Mouse (Mus musculus): ENCODE measurements around the gene Gm17660.

Gene Gm17660

DNA sequence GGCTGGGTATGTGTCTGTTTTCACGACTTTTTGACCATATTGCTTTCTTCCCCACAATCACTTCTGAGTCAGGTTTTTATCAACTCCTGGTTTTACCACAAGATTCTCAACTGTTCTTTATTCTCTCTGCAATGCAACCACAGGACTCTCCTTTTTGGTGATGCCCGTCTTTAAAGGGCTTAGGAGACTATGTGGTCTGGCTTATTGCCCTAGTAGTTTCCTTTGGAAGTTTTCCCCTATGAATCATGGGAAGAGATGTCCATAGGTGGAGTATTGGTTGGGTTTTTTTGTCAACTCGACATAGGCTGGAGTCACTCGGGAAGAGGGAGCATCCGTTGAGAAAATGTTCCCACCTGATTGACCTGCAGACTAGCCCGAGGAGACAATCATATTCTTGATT lies 3.3 kb upstream of the Gm17660 start:
- DNase-seq: no peak

DNA sequence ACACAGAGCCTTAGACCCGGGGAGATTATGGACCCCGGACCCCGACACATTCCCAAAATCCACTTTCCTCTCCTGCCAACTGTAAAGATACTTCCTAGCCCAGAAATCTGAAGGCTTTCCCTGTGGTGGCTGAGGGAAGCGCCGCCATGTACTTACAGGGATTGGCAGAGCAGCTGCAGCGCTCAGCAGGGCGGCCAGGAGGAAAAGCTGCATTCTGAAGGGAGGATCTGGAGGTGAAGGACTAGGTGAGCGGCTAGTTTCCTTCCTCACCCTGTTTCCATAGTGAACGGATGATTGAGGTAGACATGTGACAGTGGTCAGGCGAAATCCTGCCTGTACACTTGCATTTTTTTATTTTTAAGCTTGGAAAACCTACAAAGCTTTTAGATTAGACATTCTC lies 1.0 kb downstream of the Gm17660 start:
- peak; percentile 22 to 28 for DNase-seq

DNA sequence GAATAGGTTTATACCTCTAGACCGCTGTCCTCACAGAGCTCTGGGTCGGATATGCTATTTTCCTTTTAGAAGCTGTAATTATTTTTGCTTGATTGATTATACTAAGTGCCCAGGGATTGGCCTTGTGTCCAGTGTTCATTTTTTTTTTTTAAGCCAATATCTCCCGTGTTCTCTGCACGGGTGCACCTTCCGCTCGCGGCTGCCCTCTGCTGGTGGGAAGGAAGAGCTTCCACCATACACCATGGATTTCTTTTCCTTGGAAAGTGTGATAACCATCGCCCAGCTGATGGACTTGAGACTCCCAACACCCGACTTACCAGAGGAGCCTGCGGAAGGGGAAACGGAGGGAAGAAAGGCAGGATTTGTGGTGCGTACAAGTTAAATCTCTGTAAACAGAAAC lies 3.0 kb downstream of the Gm17660 start:
- peak; percentile 64 to 79 for DNase-seq

DNA sequence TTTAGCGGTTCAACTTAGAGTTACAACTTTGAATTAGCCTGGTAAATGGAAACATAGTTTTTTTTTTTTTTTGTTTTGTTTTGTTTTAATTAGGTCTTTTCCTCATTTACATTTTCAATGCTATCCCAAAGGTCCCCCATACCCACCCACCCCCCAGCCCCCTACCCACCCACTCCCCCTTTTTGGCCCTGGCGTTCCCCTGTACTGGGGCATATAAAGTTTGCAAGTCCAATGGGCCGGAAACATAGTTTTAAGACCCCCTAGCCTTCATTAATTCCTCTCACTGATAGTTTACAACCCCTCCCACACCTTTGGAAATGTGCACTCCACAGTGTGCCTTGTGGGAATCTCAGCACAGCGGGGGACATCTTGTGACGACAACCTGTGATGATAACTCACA lies 3.8 kb downstream of the Gm17660 start:
- DNase-seq: no peak

DNA sequence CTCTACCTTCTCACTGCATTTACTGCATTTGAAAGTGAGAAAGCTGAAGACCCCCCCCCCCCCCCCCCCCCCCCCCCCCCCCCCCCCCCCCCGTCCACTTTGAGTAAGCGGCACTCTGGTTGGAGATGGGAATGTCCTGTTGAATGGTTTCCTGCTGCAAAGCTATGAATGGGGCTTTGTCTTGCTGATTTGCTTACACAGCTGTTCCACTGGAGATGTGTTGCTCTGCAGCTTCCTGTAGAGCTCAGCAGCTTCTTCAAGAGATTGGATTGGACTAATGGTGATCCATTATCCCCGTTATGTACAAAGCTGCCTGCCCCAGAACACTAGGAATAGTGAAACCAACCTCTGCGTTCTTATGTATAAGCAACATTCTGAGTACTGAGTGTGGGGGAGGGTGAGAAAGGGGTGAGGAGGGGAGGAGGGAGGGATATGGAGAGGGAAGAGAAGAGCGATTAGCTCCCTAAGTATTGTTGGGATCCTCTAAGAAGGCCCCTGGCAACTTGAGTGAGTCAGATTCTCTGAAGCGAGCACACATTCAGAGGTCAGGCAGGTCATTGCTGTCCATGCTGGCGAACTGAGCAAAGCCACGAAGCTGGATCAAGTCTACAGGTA lies 5.0 kb downstream of the Gm17660 start:
- no peak for DNase-seq

DNA sequence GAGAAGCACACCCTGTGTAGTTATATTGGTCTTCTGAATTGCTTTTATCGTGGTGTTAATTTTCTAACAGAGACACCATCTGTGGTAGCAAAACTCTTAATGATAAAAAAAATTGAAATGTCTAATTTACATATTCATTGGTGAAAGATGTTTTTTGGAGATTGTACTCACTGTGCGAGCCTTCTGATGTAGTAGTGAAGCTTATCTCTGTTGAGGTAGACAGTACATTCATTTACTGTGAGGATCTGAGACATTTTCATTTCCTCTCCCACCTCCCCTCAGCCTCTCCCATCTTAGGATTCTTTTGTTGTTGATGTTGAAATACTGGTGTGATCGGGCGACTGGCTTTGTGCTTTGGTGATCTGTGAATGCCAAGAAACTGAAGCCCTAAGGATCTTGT lies 6.4 kb downstream of the Gm17660 start:
- no peak for DNase-seq

DNA sequence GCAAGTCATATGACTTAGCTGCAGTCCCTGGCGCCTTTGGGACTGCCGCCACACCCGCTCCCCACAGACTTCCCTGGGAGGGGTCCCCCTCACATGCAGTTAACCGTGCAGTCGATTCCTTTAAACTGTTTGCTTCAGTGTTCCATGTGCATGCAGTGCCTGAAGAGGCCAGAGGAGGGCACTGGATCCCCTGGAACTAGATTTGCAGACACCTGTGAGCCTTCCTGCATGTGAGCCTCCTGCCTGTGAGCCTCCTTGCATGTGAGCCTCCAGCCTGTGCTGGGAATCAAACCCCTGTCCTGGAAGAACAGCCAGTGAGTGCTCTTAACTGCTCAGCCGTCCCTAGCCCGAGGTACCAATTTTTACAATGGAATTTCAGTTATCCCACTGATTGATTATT lies 8.7 kb downstream of the Gm17660 start:
- no peak for DNase-seq

DNA sequence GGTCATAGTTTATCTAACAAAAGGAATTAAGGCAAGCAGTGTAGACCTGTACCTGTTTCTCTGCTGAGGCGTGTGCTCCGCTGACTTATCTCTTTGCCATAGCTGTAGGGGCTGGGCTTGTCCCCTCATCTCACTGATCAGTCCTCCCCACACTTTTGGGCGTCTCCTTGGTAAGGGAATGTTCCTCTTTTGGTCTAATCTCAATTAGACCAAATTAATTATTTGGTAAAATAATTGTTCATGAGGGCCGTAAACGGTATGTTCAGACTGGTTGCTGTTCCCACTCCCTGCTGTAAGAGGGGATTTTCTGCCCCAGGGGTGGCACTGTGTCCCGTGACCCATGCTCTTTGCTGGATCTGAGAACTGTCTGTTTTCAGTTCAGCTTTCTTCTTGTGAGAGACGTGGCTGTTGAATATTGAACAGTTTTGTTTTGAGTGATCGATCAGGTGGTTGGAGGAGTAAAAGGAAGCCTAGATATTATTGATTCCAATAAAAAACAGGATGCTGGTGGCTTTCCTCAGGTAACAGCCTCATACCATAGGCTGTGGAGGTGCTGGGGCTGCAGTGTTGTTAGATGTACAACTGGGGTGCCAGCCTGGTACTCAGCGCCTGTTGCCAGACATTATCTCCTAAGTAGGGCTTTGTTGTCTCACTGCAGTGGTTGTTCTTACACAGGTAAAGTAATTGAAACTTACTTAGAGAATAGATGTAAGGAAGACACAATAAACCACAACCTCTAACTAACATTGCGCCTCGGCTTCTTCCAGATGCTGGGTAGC lies 14.4 kb downstream of the Gm17660 start:
- no peak for DNase-seq

DNA sequence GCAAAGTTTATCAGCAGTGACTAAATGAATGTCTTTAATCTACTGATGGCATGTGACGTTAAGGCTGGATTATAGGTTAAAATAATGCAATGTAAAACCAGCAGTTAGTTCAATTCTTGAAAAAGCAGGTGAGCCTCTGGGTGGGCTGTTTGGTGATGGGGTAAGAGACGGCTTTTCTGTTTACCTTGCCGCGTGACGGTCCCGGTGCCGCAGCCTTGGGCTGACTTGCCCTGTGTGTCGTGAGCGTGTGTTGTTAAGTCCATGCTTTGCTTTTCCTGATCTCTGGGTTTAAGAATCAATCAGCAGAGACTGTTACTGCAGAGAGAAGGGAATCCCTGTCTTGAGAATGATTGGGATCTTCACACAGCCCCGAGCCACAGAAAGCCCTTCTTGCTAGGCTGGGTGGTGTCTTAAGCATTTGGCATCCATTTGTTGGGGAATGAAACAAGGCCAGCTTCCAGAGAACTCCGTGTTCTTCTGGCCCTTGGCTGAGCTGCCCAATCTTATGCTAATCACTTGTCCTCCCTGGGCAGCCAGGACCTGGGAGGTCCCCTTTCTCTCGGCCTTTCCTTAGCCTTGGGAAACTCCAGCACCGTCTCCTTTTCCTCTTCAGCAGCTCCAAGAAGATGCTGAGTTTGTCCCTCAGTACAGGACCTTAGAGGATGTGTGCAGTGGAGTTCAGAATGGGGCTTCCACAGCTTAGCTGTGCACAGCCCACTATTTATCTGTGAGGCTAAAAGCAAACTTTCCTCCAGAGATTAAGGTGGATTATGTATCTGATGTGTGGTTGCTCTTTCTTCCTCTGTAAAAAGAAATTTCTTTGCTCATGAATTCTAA lies 15.3 kb downstream of the Gm17660 start:
- peak in 1 of 2 experiments; percentile 7 for DNase-seq

DNA sequence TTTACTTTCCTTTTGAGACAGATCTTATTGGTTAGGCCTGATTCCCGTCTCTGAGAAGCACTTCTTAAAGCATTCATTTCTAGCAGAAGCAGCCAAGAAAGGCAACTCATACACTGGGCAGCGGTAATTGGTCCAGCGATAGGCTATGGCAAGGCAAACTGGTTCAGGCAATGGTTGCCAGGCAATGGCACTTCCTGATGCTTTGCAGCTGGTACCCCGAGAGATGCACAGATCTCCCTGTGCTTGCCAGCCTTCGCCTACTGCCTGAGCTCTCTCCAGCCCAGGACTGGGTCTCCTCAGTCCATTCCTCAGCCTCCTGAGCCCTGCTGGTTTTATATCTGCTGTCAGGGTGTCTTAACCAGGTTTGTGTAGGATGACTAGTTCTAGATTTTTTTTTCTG lies 17.0 kb downstream of the Gm17660 start:
- no peak for DNase-seq

DNA sequence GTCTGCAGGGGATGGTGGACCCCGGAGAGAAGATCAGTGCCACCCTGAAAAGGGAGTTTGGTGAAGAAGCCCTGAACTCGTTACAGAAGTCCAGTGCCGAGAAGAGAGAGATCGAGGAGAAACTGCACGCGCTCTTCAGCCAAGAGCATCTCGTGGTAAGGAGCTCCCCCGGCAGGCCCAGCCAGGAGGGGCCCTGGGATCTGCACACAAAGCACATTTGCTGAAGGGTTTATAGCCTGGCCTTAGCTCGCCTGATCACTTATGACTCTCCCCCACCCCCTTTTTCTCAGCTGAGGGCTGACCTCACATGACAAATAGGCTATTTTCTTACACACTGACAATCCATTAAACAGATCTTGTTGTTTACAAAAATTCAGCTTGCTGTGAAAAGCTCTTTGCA lies 17.8 kb downstream of the Gm17660 start:
- no peak for DNase-seq

DNA sequence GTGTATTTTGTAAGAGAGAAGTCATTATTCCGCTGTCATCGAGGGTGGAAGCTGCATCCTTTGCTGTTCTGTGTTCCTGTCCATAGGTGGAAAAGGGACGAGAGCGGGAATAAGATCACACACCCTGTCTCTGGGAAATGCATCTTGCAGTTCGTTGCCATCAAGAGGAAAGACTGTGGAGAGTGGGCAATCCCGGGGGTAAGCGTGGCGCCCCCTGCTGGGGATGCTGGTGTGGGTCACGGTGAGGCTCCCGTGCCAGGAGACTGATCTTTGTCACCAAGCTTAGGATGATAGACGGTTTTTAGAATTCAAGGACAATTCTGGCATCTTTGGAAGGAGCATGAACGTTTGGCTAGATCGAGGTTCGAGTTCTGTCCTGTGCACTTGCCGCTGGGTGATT lies 19.4 kb downstream of the Gm17660 start:
- DNase-seq: peak; percentile 33 to 53

DNA sequence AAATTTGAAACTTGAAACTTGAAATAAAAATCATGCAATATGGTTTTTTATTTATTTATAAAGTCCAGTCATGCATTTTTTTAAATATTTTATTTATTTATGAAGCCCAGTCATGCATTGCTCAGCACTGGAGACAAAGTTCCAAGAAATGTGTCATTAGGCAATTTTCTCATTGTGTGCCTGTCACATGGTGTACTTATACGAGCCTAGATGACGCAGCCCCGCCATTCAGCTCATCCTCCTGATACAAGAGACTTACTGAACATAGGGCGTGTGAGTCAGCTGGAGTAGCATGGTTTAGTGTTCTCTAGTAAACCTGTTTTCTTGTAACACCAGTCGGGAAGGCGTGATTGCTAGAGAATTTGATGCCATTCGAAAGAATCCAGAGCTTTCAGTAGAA lies 21.1 kb downstream of the Gm17660 start:
- DNase-seq: no peak

DNA sequence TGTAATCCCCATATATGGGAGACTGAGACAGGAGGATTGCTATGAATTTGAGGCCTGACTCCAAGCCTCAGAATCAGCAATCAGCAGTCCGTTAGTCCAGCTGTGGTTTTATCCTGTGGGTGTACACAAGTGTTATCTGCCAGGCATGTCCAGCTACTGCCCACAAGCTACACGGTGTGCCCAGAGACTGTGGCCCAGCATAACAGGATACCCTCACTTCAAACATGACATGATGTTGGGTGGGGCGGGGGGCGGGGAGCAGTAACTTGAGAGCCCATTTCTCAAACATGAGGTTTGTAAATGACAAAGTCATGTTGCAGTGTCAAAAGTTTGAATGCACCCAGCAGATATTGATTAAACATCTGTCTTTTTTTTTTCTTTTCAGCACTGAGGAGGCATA lies 21.6 kb downstream of the Gm17660 start:
- DNase-seq: no peak

DNA sequence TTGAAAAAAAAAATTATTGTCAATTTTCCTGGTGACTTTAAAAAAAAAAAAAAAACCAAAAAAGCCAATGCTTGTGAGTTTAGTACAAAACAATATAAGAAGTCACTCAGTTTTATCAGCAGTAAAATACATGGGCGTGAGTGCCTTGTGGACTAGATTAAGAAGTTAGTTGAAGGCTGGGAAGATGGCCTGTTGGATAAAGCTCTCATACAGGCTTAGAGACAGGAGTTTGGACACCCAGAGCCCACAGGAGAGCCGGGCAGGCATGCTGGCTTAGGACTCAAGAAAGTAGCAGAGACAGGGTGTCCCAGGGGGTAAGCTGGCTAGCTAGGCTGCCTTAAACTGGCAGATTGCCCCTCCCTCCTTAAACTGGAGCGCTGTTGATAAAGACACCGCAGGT lies 22.5 kb downstream of the Gm17660 start:
- DNase-seq: no peak

DNA sequence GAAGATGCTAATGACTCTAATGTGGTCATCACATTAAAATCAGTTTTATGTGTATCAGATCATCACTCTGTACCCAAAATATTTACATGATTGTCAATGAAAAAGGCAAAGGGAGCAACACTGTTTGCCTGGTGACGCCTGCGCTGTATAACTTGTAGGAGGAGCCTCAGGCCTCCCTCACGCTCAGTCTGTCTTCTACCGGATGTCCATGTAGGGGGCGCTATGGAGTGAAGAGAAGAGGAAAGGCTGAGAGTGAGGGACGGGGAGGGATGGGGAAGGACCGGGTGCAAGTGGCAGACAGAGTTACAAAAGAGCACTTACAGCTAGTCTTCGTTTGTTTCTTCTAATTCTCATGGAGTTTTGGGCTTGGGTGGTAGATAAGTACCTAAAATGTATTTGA lies 24.5 kb downstream of the Gm17660 start:
- DNase-seq: no peak

DNA sequence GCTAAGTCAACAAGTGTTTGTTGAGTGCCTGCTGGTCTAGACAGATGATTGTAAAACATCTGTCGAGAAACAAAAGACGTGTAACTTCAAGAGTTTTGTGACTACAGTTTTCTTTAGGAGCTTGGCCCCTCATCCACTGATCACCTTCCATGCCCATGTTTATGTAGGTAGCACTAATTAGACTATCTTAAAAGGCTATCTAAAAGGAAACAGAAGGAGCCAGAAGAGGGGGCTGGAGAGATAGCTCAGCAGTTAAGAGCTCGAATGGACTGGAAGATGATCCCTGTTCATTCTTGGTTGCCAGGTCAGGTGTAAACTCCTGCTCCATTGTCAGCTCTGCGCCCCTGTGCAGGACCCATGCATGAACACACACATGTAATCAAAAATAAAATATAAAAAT lies 29.3 kb downstream of the Gm17660 start:
- no peak for DNase-seq

DNA sequence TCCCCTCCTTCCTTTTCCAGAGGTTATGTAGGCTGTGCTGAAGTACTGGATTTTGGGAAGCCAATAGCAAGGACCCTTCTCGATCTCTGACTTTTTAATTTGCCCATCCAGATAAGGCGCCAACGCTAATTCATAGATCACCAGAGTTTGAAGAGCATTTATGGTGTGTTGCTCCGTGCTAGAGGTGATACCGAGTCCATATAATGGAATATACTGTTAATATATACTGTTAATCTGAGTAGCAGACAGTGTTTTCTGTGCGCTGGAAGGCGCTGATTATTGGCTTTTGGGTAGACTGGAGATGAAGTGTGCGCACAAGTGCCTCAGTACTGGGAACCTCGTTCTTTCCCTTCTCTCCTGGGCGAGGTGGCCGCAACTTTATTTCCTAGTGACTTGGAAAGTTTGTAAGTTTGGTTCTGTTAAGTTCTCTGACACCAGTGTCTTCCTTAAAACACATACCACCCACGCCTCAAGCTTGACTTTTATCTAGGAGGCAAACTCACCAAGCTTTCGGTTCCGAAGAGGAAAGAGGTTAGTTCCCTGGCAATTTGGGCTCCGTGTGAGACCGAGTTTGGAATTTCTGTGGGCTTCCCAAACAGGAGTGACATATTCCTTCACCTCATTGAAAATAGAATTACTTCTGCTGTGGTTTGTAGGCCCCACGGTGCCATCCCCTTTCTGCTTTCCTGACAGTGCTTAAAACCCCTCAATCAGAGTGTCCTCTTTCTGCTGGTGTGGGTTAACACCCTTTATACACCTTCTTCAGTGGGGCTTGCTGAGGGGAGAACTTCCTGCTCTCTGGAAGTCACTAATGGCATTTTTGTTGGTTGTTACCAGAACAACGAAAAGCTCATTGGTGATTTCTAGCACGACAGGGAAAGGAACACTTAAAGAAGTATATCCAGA lies 30.0 kb downstream of the Gm17660 start:
- no peak for DNase-seq

DNA sequence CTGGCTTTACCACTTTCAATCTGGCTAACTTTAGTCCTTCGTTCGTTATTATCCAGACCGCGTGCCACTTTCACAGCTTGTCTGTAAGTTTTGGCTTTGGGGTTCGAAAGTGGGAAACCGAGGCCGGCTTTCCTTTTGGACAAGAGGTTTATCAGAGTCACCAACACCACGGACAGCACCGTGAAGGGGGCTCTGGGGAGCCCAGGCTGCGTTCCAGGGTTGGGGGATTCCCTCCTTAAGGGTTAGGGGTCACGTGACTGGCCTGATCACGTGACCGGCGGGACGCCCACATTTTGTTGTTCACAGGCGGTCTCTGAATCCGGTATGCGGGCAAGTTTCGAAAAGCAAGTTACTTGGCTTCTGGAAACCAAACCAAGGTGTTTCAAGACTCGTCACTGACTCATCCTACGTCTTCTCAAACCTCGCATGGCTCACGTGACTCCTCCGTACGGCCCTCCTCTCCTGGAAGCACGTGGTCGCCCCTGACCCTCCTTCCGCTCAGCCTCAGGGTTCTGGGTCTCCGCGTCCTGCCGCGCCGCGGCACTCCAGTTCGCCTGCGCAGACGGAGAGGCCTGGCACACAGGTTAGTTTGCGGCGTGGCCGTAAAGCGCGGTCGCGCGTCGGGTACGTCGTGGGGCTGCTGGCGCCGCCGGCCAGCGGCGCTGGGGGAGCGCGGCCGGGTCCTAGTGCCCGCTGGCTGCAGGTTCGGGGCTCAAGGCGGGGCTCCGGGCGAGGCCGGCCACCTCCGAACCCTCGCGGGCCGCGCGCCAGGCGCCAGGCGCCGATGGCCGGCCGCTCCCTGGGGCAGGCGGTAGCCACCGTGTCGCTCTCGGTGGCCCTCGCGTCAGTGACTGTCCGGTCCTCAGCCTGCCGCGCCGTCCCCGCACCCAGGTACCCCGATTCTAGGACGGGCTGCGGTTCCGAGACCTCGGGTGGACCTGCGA lies 30.9 kb downstream of the Gm17660 start, which contains the start of gene Nudt9:
Gene Nudt9, plus strand, starts transcription at position 51 of the 944 bp plus-strand sequence.
- peak; percentile 96 to 98 for DNase-seq

DNA sequence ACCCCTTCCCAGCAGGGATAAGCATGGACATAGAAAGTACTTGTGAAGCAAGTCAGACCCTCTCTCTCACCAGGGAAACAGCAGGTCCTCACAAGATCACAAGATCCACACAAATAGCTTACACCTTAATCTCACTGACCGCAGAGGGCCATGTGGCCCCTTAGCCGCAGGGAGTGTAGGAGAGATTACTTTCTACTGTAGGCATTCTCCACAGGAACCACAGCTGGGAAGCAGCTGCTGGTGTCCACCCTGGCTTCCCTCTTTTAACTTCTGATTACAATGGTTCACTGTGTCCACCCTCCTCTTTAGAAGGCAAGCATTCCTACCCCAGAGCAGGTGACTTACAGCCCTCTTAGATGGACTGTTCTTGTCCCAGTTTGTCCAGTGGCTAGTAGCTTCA lies 33.7 kb downstream of the Gm17660 start:
- DNase-seq: no peak

DNA sequence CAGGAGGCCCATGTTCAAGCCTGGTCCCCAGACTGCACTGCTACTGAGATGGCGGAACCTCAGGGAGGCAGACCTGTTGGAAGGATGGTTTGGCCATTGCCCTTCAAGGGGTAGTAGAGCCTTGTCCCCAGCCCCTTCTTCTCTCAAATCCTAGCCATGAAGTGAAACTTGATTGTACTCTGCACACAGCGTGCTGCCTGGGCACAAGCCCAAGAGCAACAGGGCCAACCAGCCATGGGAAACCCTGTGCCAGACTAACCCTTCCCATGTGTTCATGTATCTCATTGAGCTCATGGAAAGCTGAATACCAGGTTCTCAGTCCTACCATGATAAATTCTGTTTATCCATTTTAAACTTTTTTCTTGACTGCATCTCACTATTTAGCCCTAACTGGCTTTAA lies 34.5 kb downstream of the Gm17660 start:
- no peak for DNase-seq
